Mouse (Mus musculus): Measurements from ENCODE around the gene Tekt2. TPM values are rescaled to one million over a fixed set of nuclear protein-coding genes. Genes with fewer than 3 reads are reported as not detected.

Gene Tekt2
- polyA plus RNA-seq, 1 experiment from 2014 or later: 10.0 TPM

DNA sequence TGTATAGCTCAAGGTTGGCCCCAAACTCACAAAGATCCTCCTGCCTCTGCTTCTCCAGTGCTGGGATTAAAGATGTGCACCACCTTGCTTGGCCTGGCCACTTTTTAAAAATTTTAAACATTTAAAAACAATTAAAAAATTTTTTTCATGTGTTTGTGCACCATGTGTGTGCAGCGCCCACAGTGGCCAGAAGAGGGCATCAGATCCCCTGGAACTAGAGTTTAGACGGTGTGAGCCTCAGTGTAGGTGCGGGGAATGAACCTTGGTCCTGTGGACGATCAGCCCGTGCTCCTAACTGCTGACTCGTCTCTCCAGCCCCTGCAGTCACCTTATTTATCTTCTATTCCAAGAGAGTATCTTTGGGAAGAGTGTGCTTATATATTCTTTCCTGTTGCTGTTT lies 19.4 kb downstream of the Tekt2 start:
- no peak for ATAC-seq
- H3K9me3 ChIP-seq (replicated peaks): peaks cover 8% of the 10 kb centered on the region; the same call in 1 of the 2 replicates
- H3K9ac ChIP-seq: no peak overlapping the region
- no peaks in the 10 kb centered on the region for H3K36me3 ChIP-seq (ENCODE audit: poor library complexity, severe bottlenecking)
- peaks cover 9% of the 10 kb centered on the region for H3K4me1 ChIP-seq
- no peak overlapping the region for H3K4me3 ChIP-seq
- H3K27me3 ChIP-seq: peaks cover 38% of the 10 kb centered on the region
- 90% methylated on average over 6 of the region's 6 CpGs for WGBS
- H3K27ac ChIP-seq: no peak overlapping the region
- H3K4me2 ChIP-seq: no peak overlapping the region

DNA sequence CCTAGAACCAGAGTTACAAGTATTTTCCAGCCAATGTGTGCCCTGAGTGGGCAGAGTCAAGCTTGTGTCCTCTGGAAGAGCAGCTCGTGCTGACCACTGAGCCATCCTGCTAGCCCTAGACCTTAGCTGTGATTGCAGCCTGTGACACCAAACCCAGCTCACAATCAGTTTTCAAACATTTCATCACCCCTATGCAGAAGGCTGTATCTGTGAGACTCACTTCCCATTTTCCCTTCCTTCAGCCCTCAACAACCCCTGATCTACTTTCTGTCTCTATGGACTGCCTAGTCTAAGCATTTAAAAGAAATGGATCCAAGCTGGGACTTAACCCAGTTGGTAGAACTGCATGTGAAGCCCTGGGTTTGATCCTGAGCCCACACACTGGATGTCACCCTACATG lies 20.1 kb downstream of the Tekt2 start:
- no peak for ATAC-seq
- 90% methylated on average over 1 of the region's 1 CpGs for WGBS
- peaks cover 8% of the 10 kb centered on the region; the same call in 1 of the 2 replicates for H3K9me3 ChIP-seq (replicated peaks)
- H3K27ac ChIP-seq: no peak overlapping the region
- H3K36me3 ChIP-seq (ENCODE audit: poor library complexity, severe bottlenecking): no peaks in the 10 kb centered on the region
- H3K9ac ChIP-seq: no peak overlapping the region
- H3K4me3 ChIP-seq: no peak overlapping the region
- H3K4me2 ChIP-seq: no peak overlapping the region
- peaks cover 44% of the 10 kb centered on the region for H3K27me3 ChIP-seq
- H3K4me1 ChIP-seq: peaks cover 14% of the 10 kb centered on the region

DNA sequence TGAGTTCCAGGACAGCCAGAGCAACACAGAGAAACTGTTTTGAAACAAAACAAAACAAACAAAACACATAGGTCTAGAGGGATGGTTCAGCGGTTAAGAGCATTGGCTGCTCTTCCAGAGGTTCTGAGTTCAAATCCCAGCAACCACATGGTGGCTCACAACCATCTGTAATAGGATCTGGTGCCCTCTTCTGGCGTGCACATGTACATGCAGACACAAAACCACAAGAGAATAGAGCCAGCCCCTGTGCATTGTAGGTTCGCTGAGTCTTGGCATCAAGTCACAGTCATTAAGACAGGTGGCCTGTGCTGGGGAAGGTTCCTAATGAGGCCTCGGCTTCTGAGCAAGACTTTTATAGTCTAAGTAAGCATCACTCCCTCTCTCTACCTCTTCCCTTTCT lies 21.6 kb downstream of the Tekt2 start:
- Histone ChIP-seq H3K4me2 (no peak overlapping the region), H3K9ac (no peak overlapping the region), H3K36me3 (ENCODE audit: poor library complexity, severe bottlenecking) (no peaks in the 10 kb centered on the region), H3K27me3 (peaks cover 57% of the 10 kb centered on the region), H3K9me3 (replicated peaks) (peaks cover 8% of the 10 kb centered on the region; the same call in 1 of the 2 replicates), H3K4me1 (peaks cover 10% of the 10 kb centered on the region), H3K4me3 (no peak overlapping the region), H3K27ac (no peak overlapping the region)
- no peak for ATAC-seq
- 58% methylated on average over 4 of the region's 4 CpGs for WGBS

DNA sequence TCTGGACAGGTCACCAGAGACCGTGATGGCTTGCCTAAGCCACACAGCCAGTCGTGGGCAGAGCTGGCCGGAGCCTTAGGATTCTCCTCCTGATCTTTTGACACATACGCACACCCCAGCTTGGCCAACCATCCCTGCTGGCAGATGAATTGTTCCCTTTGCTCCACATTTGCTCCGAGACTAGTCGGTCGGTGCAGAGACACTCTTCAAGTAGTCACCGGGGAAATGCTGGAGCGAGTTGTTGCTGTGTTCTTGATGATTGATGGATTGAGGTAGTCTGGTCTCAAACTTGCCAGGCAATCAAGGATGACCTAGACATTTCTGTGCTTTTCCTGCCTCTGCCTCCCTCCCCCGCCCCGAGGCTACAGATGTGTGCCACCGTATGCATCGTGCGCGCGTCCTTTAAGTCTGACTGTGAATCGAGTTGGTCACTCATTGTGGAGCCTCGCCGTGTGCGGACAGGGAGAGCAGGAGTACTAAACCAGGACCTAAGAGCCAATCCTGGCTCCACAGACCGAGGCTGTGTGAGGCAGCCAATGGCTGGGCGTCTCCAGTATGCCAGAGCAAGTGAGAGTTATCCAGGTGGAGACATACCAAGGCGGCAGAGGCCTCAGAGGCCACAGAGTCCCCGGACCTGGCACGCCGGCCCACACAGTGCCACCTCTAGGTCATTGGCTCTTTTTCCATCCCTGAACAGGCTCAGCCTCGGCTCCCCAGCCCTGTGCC lies 23.7 kb downstream of the Tekt2 start:
- WGBS: 4% methylated on average over 27 of the region's 27 CpGs
- Histone ChIP-seq H3K4me3 (peak overlapping the region; percentile 14; the same call in 1 of the 2 replicates), H3K4me2 (peak overlapping the region; percentile 47), H3K9ac (0 out of 2 replicates have a peak overlapping the region, but pooled peaks have one; percentile 6), H3K9me3 (replicated peaks) (peaks cover 8% of the 10 kb centered on the region; the same call in 1 of the 2 replicates), H3K4me1 (peaks cover 16% of the 10 kb centered on the region), H3K27me3 (peaks cover 75% of the 10 kb centered on the region), H3K36me3 (ENCODE audit: poor library complexity, severe bottlenecking) (no peaks in the 10 kb centered on the region), H3K27ac (no peak overlapping the region)
- no peak for ATAC-seq

DNA sequence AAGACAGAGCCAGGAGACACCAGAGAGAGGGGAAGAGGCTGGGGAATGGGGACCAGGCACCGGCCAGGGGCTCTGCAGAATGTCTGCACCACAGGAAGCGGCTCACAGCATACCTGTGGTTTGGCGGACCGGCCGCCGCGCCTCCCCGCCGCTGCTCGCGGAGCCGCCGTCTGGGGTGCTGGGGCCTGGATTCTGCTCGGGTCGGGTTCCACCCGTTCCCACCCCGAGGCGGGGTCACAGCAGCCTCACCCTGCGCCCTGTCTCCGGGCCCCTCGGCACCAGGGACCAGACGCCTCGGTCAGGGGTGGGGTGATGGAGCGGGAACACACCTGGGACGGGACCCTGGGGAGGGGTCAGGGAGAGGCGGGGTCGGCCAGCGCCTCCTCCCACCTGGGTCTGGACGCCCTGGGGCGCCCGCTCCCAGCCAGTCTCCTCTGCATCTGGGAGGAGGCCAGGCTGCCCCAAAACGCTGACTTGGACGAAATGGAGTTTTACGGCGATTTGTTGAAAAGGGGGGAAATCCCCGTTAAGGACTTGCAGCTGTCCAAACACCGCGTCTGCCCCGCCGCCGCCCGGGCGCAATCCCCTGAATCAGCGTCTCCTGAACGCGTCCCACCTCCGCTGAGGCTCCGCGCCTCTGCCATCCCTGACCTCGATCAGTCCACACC lies 24.4 kb downstream of the Tekt2 start:
- Histone ChIP-seq H3K4me3 (peak overlapping the region; percentile 14; the same call in 1 of the 2 replicates), H3K9ac (peak overlapping the region; percentile 10; the same call in 1 of the 2 replicates), H3K4me1 (peaks cover 22% of the 10 kb centered on the region), H3K27me3 (peaks cover 82% of the 10 kb centered on the region), H3K4me2 (peak overlapping the region; percentile 47), H3K36me3 (ENCODE audit: poor library complexity, severe bottlenecking) (no peaks in the 10 kb centered on the region), H3K27ac (no peak overlapping the region), H3K9me3 (replicated peaks) (peaks cover 6% of the 10 kb centered on the region; the same call in 1 of the 2 replicates)
- WGBS: under 1% methylated on average over 45 of the region's 50 CpGs
- no peak for ATAC-seq

DNA sequence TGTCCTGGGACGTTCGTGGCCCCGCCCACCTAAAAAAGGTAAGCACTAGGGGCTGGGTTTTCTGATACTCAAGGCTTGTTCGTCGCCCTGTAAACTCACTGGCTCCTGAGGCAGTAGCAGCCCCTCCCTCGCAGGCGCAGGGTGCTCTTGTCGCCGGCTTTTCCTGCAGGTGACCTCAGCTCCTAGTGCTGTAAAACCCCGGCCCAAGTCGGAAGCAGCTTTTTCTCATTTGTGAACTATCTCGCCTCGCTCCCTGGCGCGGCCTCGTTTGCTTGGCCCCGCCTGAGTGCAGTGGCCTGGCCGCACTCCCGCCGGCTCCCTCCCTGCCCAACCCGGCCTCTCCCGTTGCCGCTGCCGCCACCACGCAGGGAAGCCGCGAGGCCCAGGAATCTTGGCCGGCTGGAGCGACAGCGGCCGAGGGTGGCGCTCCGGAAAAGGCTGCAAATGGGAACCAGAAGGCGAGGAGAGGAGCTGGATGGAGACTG lies 28.8 kb downstream of the Tekt2 start:
- H3K27ac ChIP-seq: no peak overlapping the region
- no peak for ATAC-seq
- no peaks in the 10 kb centered on the region for H3K9me3 ChIP-seq (replicated peaks)
- peak overlapping the region; percentile 33 for H3K4me3 ChIP-seq
- no peaks in the 10 kb centered on the region for H3K36me3 ChIP-seq (ENCODE audit: poor library complexity, severe bottlenecking)
- peak overlapping the region; percentile 66 for H3K4me2 ChIP-seq
- H3K4me1 ChIP-seq: peaks cover 22% of the 10 kb centered on the region
- H3K9ac ChIP-seq: peak overlapping the region; percentile 60
- H3K27me3 ChIP-seq: peaks cover 75% of the 10 kb centered on the region
- WGBS: under 1% methylated on average over 34 of the region's 34 CpGs

DNA sequence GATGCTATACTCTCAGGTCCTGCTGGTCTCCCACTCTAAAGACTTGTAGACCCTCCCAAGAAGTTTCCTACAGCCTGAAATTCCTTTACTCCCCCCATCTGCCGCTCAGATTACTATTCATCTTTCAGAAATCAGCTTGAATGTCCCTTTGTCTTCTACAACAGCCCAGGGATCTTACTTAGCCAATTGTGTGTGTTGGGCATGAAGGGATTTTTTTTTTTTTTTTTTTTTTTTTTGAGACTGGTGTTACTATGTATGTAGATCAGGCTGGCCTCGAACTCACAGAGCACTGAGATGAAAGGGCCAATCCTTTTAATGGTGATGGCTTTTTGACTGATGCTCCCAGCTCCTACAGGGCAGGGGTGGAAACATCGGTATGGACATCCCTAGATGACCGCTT lies 29.6 kb downstream of the Tekt2 start:
- no peak overlapping the region for H3K9ac ChIP-seq
- H3K27me3 ChIP-seq: peaks cover 71% of the 10 kb centered on the region
- H3K4me2 ChIP-seq: peak overlapping the region; percentile 66; the same call in 1 of the 2 replicates
- no peaks in the 10 kb centered on the region for H3K36me3 ChIP-seq (ENCODE audit: poor library complexity, severe bottlenecking)
- H3K9me3 ChIP-seq (replicated peaks): no peaks in the 10 kb centered on the region
- no peak overlapping the region for H3K27ac ChIP-seq
- H3K4me3 ChIP-seq: no peak overlapping the region
- peaks cover 15% of the 10 kb centered on the region for H3K4me1 ChIP-seq
- WGBS: 34% methylated on average over 4 of the region's 4 CpGs
- no peak for ATAC-seq

DNA sequence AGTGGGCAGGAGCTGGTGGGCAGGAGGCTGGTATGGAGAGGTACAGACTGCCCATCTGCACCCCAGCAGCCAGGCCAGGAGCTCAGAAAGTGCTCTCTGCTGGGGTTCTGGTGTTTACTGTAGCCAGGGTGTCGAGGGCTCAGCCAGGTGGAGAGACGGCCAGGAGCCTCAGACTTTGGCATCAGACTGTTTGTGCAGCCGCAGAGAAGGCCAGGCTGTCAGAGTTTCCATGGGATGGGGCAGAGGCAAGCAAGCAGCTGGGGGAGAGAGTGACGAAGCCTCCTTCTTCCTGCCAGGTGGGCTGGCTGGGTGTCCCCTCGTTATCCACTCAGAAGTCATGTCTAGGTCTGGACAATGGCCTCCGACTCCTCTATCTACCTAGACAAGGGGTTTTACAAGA lies 30.3 kb downstream of the Tekt2 start:
- Histone ChIP-seq H3K36me3 (ENCODE audit: poor library complexity, severe bottlenecking) (no peaks in the 10 kb centered on the region), H3K9me3 (replicated peaks) (no peaks in the 10 kb centered on the region), H3K4me1 (peaks cover 12% of the 10 kb centered on the region), H3K27ac (no peak overlapping the region), H3K9ac (no peak overlapping the region), H3K4me2 (no peak overlapping the region), H3K27me3 (peaks cover 70% of the 10 kb centered on the region), H3K4me3 (no peak overlapping the region)
- 65% methylated on average over 6 of the region's 6 CpGs for WGBS
- no peak for ATAC-seq

DNA sequence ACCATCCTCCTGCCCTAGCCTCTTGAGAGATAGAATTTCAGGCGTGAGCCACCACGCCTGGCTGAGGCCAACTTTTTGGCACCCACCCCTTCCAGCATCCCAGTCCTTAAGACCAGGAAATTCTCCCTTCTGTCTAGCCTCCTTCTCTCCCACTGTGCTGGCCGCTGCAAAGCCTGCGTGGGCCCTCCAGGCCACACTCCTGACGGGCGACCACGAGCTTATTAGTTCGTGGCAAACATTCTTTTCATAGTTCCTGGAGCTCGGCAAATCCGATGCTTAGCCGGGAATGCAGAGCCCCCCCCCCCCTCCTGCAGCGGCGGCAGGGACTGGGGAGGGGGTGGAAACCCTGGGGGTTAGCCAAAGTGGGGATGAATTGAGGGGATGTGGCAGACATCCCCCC lies 34.3 kb downstream of the Tekt2 start:
- peaks cover 8% of the 10 kb centered on the region for H3K4me1 ChIP-seq
- no peak overlapping the region for H3K27ac ChIP-seq
- H3K4me2 ChIP-seq: no peak overlapping the region
- no peak overlapping the region for H3K9ac ChIP-seq
- no peak for ATAC-seq
- H3K27me3 ChIP-seq: peaks cover 70% of the 10 kb centered on the region
- WGBS: 27% methylated on average over 13 of the region's 13 CpGs
- H3K9me3 ChIP-seq (replicated peaks): no peaks in the 10 kb centered on the region
- no peak overlapping the region for H3K4me3 ChIP-seq
- H3K36me3 ChIP-seq (ENCODE audit: poor library complexity, severe bottlenecking): no peaks in the 10 kb centered on the region

DNA sequence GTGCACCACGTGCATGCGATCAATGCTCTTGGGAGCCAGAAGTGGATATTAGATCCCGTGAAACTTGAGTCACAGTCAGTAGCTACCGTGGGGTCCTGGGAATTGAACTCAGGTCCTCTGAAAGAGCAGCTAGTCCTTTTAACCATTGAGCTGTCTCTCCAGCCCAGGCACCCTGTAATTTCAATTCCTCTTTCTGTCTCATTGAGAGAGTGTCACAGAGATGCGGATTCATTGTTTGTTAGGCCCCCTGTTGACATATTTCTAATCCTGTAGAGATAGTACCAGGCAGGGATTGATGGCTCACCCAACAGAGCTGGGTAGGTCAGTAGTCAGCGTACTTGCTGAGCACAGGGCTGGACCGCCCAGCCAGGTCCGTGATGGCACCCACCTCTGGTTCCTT lies 35.2 kb downstream of the Tekt2 start:
- Histone ChIP-seq H3K4me3 (no peak overlapping the region), H3K27ac (no peak overlapping the region), H3K9ac (no peak overlapping the region), H3K9me3 (replicated peaks) (no peaks in the 10 kb centered on the region), H3K4me2 (no peak overlapping the region), H3K4me1 (peaks cover 7% of the 10 kb centered on the region), H3K36me3 (ENCODE audit: poor library complexity, severe bottlenecking) (no peaks in the 10 kb centered on the region), H3K27me3 (peaks cover 68% of the 10 kb centered on the region)
- WGBS: 83% methylated on average over 8 of the region's 8 CpGs
- no peak for ATAC-seq

DNA sequence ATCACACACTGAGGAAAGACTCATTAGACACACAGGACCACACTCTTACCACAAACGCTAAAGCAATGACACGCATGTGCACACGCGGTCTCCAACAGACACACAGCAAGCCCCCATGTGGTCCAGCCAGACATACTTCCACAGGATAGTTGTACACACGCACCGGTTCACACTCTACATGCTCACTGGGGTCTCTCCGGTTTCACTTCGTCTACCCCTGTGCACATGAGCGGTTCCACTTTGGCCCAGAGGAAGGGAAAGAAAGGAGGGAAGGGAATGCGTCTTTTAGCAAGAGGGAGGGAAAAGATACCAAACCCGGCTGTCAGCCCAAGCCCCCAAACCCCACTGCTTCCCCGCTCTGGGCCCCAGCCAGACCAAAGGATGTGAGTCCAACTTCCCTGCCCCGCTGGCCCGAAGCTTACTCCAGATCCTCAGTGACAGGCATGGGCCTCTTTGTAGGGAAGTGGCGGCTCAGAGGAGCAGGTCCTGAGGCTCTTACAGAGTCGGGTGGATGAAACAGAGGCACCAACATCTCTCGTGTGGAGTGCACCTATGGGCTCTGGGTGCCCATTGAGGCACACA lies 37.3 kb downstream of the Tekt2 start:
- Histone ChIP-seq H3K4me1 (peaks cover 7% of the 10 kb centered on the region), H3K9ac (no peak overlapping the region), H3K27me3 (peaks cover 72% of the 10 kb centered on the region), H3K9me3 (replicated peaks) (no peaks in the 10 kb centered on the region), H3K4me3 (no peak overlapping the region), H3K36me3 (ENCODE audit: poor library complexity, severe bottlenecking) (no peaks in the 10 kb centered on the region), H3K4me2 (no peak overlapping the region), H3K27ac (no peak overlapping the region)
- no peak for ATAC-seq
- 43% methylated on average over 17 of the region's 17 CpGs for WGBS
